Mouse (Mus musculus): ENCODE data around the gene Spdya.
"Not testable (repeated sequence)": the region's sequence is repeated elsewhere in the genome, so short reads cannot be mapped to it uniquely, and the experiment has no call there.

Spdya gene

GRCm38 (mm10) chr17:71633350-71633749 is 81.5 kb downstream of the Spdya start:
- DNase-seq (ENCODE audit: low read depth, low spot score) = no peak

DNA sequence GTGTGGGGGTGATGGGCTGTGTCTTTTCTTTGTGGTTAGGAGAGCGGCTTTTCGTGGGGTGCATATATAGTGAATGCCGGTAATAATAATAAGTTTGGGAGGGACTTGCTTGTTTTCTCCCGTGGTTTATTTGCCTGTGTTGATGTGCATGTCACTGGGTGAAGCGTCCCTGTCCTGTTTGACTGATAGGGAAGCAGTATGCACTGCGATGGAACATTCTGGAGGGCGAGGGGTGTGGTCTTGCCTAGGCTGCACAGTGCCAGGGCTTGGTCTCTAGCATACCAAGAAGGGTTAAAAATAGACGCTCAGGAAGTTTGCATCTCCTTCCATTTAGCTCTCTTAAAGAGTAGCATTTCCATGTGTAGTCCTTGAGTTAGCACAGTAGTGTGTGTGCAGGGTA is 84.9 kb downstream of the Spdya start:
- no peak for DNase-seq (ENCODE audit: low read depth, low spot score)

DNA sequence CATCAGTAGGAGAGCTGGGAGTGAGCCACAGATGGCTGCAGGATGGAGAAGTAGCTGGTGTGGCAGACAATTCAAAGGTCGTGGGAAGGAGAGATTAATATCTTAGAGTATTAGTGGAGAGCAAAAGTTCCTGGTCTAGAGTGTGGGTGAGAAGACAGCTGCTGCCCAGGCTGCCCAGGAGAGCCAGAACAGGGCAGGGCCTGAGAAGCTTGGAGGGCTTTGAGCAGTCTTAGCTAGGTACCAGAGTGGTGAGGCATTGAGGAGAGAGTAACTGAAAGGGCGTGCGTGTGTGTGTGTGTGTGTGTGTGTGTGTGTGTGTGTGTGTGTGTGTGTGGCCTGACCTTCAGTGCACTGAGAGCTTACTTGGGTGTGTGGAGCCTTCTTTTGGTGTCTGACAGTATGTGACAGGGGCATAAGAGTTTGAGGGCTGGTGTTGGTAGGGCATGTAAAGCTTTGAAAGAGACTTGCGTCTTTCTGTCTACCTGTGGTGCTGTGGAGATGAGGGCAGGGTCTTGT is 85.9 kb downstream of the Spdya start:
- DNase-seq (ENCODE audit: low read depth, low spot score) = no peak

DNA sequence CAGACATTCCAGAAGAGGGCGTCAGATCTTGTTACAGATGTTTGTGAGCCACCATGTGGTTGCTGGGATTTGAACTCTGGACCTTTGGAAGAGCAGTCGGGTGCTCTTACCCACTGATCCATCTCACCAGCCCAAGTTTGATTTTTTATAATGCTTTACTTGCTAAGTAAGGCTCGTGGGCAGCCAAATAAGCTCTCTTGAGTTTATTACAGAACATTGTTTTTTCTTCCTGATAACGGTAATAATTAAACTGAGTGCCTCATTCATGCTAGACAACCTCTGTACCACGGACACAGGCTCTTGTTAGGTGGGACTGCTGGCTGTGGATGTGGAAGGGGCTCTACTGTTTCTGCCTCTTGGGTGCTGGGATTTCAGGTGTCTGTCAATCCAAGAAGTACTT is 87.2 kb downstream of the Spdya start:
- not testable (repeated sequence) for DNase-seq (ENCODE audit: low read depth, low spot score)
